8 mouse cellular contexts compared by ENCODE assay signal in genomic region chr11:100355972-100356818, GRCm38 (mm10). TPM values are rescaled to one million over a fixed set of nuclear protein-coding genes. Genes with fewer than 3 reads are reported as not detected.
A peak's percentile ranks its signal among the peaks of the same experiment; 100 is the strongest.
DNase-seq lines count a peak whose midpoint lies in the region; ATAC-seq and TF ChIP-seq lines count a peak whose summit lies in the region.

Gene Hap1 (minus strand): TSS chr11:100356128.

- peak; percentile 88 for DNase-seq in MN1 (ENCODE audit: low spot score)
- peak; percentile 83 to 90 for DNase-seq in cerebellum, adult 2 months
- DNase-seq in forelimb bud, embryonic 11.5 days (ENCODE audit: low read depth, low spot score): peak; percentile 77
- DNase-seq in layer of hippocampus, postnatal 14 days (ENCODE audit: low spot score in 2 of 2): peak; percentile 73 to 80
- DNase-seq in lung, postnatal 0 days (ENCODE audit: low spot score): peak; percentile 76
- peak; percentile 47 for DNase-seq in ovary, adult 18-20 months (ENCODE audit: low spot score)
- peak; percentile 41 for DNase-seq in thymus, postnatal 0 days (ENCODE audit: low spot score)

- no peak for TF ChIP-seq EP300 in lung, postnatal 0 days (IDR thresholded peaks at IDR 0.05)

- H3K9ac ChIP-seq in hindbrain, embryonic 12.5 days: peak within 1 kb of the TSS; percentile 60
- H3K9ac ChIP-seq in lung, postnatal 0 days (replicated peaks; ENCODE audit: low read depth): peak within 1 kb of the TSS; percentile 48

- H3K4me2 ChIP-seq in hindbrain, embryonic 12.5 days (replicated peaks): peak within 1 kb of the TSS; percentile 99
- peak within 1 kb of the TSS; percentile 99 for H3K4me2 ChIP-seq in lung, postnatal 0 days (replicated peaks; ENCODE audit: low read depth, low read length)

- under 1% methylated on average over 49 of the region's 49 CpGs for WGBS in cerebellum, adult 2 months
- 1% methylated on average over 49 of the region's 49 CpGs for WGBS in hindbrain, embryonic 12.5 days
- WGBS in lung, postnatal 0 days: 4% methylated on average over 49 of the region's 49 CpGs

- peak within 1 kb of the TSS; percentile 61 for H3K27ac ChIP-seq in cerebellum, adult 2 months (ENCODE audit: insufficient read depth, low read length)
- H3K27ac ChIP-seq in hindbrain, embryonic 12.5 days: 0 out of 2 replicates have a peak within 1 kb of the TSS, but pooled peaks have one; percentile 18
- H3K27ac ChIP-seq in lung, postnatal 0 days (ENCODE audit: low read length): peak within 1 kb of the TSS; percentile 6; the same call in 1 of the 2 replicates

- no peak for TF ChIP-seq CTCF in cerebellum, adult 2 months (IDR thresholded peaks at IDR 0.05; ENCODE audit: borderline replicate concordance, insufficient read depth, low read depth, low read length)
- 0 out of 2 replicates have a peak, but pooled peaks have one; percentile 14 for TF ChIP-seq CTCF in lung, postnatal 0 days (IDR thresholded peaks at IDR 0.05)

- peaks cover 3% of the 10 kb centered on the region; the same call in 1 of the 2 replicates for H3K4me1 ChIP-seq in cerebellum, adult 2 months (ENCODE audit: control insufficient read depth, insufficient read depth, low read length)
- peaks cover 19% of the 10 kb centered on the region for H3K4me1 ChIP-seq in hindbrain, embryonic 12.5 days
- no peaks in the 10 kb centered on the region for H3K4me1 ChIP-seq in lung, postnatal 0 days (ENCODE audit: insufficient read depth, low read depth, low read length)

- peak within 1 kb of the TSS; percentile 76 for H3K4me3 ChIP-seq in cerebellum, adult 2 months (replicated peaks; ENCODE audit: insufficient read depth, low read depth, low read length)
- H3K4me3 ChIP-seq in hindbrain, embryonic 12.5 days: peak within 1 kb of the TSS; percentile 55
- peak within 1 kb of the TSS; percentile 65 for H3K4me3 ChIP-seq in lung, postnatal 0 days (ENCODE audit: low read depth, low read length)

- H3K36me3 ChIP-seq in hindbrain, embryonic 12.5 days: 0 out of 2 replicates have a peak, but pooled peaks cover 3% of the 10 kb centered on the region
- no peaks in the 10 kb centered on the region for H3K36me3 ChIP-seq in lung, postnatal 0 days (ENCODE audit: insufficient read depth, low read length)

- no peaks in the 10 kb centered on the region for H3K9me3 ChIP-seq in hindbrain, embryonic 12.5 days (replicated peaks)
- H3K9me3 ChIP-seq in lung, postnatal 0 days (ENCODE audit: low read length): no peaks in the 10 kb centered on the region

- peak; percentile 71 for TF ChIP-seq POLR2A in cerebellum, adult 2 months (IDR thresholded peaks at IDR 0.05; ENCODE audit: borderline replicate concordance, insufficient read depth, low read length)

- ATAC-seq in hindbrain, embryonic 12.5 days (ENCODE audit: low FRiP score): peak; percentile 62
- peak; percentile 75 for ATAC-seq in lung, postnatal 0 days

- H3K27me3 ChIP-seq in cerebellum, adult 2 months (ENCODE audit: control insufficient read depth, insufficient read depth, low read length): no peaks in the 10 kb centered on the region
- peaks cover 69% of the 10 kb centered on the region for H3K27me3 ChIP-seq in hindbrain, embryonic 12.5 days
- peaks cover 9% of the 10 kb centered on the region; the same call in 1 of the 2 replicates for H3K27me3 ChIP-seq in lung, postnatal 0 days (replicated peaks; ENCODE audit: insufficient read depth, low read length)

RNA-seq across cellular contexts. Expression of gene Hap1, which starts in this region (rescaled TPM):
- 105 and 107 TPM in 2 replicates for polyA plus RNA-seq in cerebellum, adult 2 months (2012; rRNA removed)
- 53.7 and 58.0 TPM in 2 replicates for polyA plus RNA-seq in hindbrain, embryonic 12.5 days (2016; fragmentation: Nextera tagmentation; extraction: Ambion mirVana)
- 100 to 1,000 TPM; 110 to 123 TPM for total RNA-seq in layer of hippocampus, postnatal 14 days (2021)
- 6.4 and 6.5 TPM in 2 replicates for polyA plus RNA-seq in lung, postnatal 0 days (2015; fragmentation: Nextera tagmentation; extraction: Ambion mirVana)
- polyA plus RNA-seq in thymus, postnatal 0 days (2015; fragmentation: Nextera tagmentation; extraction: Ambion mirVana): 1.7 and 2.0 TPM in 2 replicates

Comparison
In these comparisons a context has a peak if more than half of its experiments do, and no peak if none do; other contexts are left out.
1. Peak in every context shown above with its lines: DNase-seq, ATAC-seq, H3K4me3 ChIP-seq and H3K27ac ChIP-seq.
2. H3K27ac ChIP-seq: peak in every context shown above with its lines; median percentile 61 in cerebellum, adult 2 months; 18 in hindbrain, embryonic 12.5 days; 6 in lung, postnatal 0 days.